Mouse (Mus musculus): ENCODE results near the gene Nfic.

Gene Nfic

DNA sequence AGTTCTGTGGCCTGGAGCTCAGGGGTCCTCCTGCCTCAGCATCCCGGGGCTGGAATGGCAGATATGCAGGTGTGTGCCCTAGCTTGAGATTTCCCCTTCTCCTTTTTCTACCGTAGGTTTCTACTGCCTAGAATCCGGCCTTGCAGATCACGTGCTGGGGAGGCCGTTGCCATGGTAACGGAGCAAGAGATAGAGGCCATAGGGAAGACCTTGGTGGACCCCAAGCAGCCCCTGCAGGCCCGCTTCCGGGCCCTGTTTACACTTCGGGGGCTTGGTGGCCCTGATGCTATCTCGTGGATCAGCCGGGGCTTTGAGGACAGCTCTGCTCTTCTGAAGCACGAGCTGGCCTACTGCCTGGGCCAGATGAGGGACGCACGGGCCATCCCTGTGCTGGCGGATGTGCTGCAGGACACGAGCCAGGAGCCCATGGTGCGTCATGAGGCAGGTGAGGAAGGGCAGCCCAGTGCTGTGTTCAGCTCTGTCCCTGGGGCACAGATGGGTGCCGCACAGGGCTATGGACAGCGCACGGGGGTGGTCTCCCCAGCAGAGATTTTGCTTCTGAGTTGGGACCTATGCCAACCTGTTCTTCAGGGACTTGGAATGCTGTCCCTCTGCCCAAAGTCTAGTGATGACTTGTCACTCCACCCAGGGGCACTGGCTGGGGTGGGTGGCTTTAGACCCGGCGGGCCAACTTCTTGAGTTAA is 69.7 kb downstream of the Nfic start:
- no peak for DNase-seq (ENCODE audit: low read depth, low spot score)

DNA sequence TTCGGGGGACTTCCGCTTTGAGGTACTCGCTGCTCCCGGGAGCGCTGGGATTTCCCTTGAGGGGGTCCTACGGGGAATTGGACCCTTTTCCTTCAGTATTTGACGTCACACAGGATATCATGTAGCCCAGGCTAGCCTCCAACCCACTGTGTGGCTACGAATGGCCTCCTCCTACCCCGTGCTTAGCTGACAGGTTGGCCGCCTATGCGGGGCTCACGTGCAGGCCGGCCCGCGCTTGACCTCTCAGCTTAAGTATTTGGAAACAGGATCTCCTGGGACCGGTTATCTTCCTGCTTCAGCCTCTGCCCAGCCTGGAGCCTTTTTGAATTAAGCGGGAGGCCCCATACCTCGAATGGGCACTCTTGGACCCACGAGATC is 70.8 kb downstream of the Nfic start:
- DNase-seq (ENCODE audit: low read depth, low spot score) = no peak

DNA sequence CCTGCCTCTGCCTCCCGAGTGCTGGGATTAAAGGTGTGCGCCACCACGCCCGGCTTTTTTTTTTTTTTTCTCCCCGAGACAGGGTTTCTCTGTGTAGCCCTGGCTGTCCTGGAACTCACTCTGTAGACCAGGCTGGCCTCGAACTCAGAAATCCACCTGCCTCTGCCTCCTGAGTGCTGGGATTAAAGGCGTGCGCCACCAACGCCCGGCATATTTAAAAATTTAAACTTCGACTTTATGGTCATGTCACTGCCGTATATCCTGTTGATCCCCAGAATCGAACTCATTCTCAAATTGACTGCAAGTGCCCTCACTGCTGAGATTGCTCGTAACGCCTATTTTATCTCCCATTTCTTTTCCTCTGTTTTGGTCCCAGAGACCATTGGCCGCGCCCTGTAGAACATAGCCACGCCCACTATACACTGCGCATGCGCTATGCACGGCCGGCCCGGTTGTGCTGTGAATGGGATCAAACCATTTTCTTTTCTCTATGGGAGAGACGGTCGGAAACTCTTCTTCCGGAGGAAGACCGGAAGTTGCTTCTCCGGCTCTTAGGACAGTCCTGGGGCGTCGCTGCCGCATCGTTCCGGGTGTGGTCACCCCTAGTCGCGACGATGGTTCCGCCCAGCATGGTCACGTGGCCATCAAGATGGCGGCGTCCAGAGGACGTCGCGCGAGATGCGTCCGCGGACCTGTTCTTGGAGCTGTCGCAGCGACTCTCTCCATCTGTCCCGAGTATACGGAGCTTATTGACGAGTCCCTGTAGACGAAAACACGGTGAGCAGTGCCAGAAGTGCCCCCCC is 71.4 kb downstream of the Nfic start, which contains the start of the genes Dohh and Gm48551:
Gene Dohh, plus strand, starts transcription at position 627 of the 803 bp plus-strand sequence.
Gene Gm48551, plus strand, starts transcription at position 665 of the 803 bp plus-strand sequence.
- peak; percentile 96 for DNase-seq (ENCODE audit: low read depth, low spot score)

DNA sequence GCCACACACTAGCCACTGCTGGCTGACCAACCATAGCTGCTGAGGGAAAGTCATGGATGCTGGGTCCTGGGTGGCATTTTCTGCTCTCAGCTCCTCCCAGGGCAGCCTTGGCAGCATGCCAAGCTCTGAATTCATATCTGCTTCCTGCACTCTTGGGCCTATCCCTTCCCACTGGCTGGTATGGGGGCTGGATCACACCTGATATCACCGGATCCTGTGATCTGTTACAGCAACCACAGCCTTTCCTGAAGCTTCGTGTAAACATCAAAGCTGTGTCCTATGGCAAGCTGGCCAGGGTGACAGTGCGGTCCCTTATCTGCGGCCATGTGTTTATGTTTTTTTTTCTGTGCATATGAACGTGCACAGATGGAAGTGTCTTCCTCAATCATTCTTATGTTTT is 73.4 kb downstream of the Nfic start:
- DNase-seq (ENCODE audit: low read depth, low spot score) = no peak

DNA sequence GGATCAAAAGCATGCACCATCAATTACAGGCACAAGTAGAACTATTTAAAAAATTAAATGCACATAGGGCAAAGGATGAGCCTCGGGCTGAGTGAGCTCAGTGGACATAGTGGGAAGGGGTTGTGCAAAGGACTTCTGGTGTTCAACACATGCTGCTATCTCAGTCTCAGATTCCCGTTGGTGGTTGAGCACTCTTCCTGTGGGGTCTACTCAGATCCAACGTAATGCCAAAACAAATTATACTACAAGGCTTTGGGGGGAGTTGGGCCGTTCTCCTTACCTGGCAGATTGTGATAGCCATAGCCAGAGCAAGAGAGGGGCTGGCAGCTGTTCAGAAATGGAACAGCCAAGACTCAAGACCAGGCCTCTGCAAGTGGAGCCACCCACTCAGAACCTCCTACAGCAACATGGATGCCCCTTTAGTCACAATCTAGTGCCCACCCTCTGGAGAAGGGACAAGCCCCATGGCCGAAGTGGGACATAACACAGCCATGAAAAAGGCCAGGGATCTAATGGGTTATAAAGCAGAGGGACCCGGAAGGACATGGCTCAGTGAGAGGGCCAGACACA is 75.5 kb downstream of the Nfic start:
- no peak for DNase-seq (ENCODE audit: low read depth, low spot score)

DNA sequence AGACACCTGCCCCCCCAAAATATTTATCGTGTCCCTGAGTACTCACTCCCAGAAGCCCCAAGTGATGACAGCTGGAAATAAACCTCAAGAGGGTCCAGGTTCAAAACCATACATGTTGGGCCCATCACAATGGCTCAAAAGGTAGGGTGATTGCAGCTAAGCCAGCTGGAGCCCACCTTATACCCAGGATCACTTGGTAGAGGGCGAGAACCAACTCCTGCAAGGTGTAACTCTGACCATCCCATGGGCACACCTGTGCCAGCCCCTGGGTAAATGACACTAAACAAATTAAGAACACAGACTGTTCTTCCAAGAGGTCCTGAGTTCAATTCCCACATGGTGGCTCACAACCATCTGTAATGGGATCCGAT is 76.3 kb downstream of the Nfic start:
- no peak for DNase-seq (ENCODE audit: low read depth, low spot score)

DNA sequence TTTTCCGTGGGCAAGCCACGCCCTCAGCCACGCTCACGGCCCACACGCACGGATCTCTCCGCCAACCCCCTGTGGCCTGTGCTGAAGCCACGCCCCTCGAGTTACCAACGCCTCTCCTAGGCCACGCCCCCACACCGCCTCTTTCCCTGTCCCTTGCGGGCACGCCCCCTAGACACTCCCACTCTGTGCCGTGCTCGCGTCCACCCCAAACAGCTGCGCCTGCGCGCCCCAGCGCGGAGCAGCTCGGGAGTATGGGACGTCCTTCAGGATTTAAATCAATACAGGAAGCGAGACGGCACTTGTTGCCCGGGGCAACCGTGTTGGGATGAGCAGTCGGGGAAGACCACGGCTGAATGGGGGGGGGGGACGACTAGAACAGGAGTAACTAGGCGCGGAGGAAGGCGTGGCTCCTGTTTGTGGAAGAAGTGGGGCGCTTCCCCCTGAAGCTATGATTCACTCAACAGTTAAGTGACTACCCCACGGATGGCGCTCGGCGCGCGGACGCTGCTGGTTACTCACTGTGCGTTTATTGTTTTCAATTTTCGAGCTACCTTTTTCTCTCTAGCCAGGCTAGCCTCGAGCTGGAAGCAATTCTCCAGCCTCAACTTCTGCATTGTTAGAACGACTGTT is 76.8 kb downstream of the Nfic start:
- peak; percentile 99 for DNase-seq (ENCODE audit: low read depth, low spot score)

DNA sequence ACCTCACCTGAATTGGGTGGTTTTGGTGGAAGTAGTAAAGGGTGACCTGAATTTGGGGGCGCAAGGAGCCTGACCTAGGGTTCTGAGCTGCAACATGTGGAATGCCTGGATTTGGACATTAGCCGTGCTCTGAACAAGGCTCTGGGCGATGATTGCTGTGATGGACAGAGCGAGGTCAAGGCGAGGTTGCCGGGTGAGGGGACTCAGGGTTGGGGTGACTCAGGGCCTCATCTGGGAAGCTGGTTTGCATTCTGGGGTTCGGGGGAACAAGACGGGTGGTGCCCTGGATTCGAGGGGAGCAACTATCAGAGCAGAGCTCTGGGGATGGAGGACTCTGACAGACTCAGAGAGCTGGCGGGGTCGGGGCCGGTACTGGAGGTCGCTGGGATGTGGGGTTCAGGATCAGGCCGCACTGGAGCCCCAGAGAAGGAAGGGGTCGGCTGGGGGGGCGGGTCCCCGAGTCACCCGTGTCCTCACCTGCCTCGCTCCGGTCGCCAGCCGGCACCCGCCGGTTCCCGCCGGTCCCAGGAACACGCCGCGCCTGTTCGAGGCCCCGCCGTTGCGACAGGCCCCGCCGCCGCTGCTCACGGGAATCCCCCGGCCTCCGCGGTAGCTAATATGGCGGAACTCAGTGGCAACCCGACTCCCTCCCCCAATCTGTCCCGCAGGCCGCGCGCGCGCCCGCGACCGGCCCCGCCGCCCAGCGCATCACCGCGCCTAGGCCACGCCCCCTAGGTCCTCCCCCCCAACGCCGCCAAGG is 77.5 kb downstream of the Nfic start, which contains the start of gene Fzr1:
Gene Fzr1, minus strand, starts transcription at position 724 of the 760 bp plus-strand sequence.
- no peak for DNase-seq (ENCODE audit: low read depth, low spot score)

DNA sequence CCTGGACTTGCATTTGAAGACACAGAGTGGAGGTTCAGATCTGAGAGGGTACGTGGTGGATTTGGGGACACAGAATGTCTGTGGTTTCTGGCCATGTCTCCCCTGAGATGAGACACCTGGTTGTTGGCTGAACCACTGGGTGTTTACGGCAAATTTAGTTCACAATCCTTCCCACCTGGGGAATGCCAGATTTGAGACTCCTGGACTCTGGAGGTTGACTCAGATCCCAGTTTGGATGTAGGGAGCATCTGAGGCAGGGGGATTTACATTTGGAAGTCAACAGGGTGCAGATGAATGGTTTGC is 78.1 kb downstream of the Nfic start:
- DNase-seq (ENCODE audit: low read depth, low spot score) = no peak

DNA sequence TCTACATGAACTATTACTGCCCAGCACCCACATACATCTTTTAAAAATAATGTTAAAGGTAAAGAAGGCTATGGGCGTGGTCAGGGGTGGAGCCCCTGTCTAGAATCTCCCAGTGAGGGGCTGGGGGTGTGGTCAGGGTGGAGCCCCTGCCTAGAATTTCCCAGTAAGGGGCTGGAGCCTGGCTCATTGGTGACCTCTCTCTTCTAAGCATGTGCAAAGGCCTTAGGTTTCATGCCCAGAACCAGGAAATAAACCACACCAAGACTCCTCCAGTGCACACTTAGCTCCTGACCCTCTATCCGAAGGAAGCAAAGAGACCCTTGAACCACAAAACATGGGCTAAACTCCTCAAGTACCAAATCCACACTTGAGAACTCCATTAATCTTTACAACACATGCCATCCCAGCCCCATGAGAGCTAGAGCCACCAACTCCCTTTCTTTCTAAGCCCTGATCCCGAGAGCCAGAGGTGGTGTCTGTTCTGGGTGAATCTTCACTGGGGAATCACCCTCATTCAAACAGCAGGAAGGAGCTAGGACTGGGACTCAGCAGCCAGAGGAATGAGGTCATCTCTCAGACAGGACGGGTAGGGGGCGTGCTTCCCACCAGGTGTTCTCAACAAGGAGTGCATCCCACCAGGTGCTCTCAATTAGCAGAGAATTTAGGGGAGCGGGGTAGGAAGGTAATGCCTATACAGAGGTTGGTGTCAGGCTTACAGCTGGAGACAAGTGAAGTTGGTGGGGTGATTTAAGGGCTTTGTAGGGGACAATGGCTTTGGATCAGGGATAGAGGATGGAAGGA is 78.7 kb downstream of the Nfic start:
- no peak for DNase-seq (ENCODE audit: low read depth, low spot score)

DNA sequence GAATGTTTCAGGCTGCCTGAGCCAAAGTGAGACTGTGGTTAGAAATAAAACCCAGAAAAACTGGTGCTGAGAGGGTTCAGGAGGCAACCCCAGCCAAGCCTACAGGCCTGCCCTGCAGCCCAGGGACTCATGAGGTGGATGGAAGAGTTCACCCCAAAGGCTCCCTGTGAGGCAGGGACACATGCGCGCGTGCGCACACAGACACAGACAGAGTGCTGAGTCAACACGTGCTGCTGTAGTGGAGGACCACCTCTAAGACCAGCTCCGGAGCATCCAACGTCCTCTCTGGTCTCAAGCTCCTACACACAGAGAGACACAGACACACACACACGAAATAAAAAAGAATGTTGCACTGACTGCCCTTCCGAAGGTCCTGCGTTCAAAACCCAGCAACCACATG is 80.1 kb downstream of the Nfic start:
- DNase-seq (ENCODE audit: low read depth, low spot score) = no peak

DNA sequence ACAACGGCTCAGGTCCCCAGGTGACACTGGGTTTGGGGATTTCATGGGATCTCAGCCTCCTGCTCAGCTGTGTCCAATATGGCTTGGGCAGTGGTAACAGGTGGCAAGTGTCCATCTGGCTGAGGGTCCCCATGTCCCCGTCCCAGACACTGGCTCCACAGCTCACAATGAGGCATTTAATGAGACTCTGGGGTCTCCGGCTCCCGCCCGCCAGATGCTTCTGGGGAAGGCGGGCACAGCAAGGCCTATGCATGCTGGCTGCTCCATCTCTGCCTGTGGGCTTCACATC is 88.3 kb downstream of the Nfic start:
- no peak for DNase-seq (ENCODE audit: low read depth, low spot score)

DNA sequence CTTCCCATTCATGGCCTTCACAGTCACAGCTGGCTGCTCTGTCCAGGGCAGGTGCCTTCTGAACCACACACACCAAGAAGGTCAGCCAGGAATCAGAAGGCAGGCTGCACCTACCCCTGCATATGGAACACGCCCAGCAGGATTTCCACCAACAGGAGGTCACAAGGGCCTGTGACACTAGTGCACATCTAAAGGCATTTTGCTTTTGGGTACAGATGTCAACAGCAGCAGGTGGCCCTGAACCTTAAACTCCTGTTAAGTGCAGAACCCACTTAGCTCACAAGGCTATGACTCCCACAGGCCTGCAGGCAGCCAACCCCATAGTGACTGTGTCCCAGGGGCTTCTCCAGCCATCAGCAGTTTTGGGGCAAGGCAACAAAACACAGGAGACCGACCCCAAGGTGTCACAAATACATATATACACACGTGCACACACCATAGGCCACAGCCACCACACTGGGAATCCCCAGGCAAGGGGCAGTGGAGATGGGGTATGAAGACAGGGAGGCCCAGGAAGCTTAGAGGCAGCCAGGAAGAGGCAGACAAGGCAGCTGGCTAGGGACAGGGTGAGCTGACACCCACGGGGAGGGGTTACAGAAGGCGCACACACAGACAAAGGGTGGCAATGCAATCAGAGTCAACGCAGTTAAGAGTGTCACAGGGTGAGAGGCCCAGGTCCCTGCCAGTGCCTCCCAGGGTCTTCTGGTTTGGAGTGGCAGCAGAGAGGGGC is 88.8 kb downstream of the Nfic start:
- DNase-seq (ENCODE audit: low read depth, low spot score) = no peak

DNA sequence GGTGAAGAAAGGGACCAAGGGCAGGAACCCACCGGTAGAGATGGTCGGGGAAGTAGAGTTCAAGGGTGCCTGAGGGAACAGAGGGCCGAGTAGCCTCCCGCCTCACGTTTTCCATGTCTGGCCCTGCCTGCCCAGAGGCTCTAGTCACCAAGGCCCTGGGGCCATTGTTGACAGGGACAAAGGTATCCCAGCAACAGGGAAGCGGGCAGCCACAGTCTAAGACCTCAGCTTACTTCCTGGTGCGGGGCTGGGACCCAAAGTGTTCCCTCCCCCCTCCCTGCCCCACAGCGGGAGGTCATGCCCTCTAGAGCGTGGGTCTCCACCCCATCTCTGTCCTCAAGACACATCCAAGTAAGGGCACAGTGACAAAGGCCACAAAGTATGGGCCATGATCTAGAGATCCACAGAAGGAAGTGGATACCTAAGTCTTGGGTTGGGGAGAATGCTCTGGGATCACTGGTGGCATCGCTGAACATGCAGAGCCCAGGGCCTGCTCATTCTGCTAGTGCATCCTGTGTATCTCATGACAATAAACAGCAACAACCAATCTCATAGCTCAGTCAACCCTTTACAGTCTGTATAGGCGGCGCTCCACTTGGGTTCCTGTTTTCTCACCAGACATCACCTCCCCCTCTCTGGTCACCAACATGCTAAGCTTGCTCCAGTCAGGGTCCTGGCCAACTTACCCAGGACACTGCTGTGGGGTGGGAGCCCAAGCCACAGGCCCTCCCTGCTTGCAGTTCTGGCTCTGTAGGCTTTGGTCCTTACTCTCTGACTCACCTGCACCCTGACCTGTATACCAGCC is 89.6 kb downstream of the Nfic start, which contains the start of gene 4930404N11Rik:
Gene 4930404N11Rik, minus strand, starts transcription at position 145 of the 805 bp plus-strand sequence.
- no peak for DNase-seq (ENCODE audit: low read depth, low spot score)

DNA sequence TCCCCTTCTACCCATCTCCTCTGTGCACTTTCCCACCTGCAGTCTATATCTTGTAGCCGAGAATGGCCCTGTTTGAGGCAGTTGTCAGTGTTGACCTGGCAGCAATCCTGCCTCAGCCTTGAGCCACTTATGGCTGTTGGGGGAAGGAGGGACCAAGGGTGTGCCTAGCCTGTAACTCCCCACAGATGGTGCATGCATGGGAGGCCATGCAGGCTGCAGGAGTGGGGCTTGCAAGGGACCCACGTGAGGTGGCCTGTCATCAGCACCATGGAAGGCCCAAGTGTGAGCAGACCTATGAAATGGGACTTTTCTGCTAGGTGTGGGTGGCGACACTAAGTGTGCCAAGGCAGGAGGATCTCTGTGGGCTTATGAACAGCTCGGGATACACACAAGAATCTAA is 90.4 kb downstream of the Nfic start:
- DNase-seq (ENCODE audit: low read depth, low spot score) = no peak

DNA sequence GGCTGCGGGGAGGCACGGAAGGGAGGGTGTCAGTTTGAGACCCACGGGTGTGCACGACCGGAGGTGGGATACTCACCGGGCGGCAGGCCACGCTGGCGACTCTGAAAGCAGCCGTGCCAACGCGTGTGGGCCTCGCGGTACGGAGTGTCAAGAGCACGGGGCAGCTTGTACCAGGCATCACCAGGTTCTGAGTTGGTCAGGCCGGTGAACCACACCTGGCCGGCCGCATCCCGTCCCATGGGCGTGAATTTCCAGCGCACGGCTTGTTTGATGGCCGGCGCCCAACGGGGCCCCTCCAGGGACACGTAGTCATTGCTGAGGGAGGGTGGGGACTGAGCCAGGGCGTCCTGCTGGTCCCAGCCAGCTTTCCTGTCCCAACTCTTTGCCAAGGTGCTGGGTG is 90.8 kb downstream of the Nfic start:
- DNase-seq (ENCODE audit: low read depth, low spot score) = no peak

DNA sequence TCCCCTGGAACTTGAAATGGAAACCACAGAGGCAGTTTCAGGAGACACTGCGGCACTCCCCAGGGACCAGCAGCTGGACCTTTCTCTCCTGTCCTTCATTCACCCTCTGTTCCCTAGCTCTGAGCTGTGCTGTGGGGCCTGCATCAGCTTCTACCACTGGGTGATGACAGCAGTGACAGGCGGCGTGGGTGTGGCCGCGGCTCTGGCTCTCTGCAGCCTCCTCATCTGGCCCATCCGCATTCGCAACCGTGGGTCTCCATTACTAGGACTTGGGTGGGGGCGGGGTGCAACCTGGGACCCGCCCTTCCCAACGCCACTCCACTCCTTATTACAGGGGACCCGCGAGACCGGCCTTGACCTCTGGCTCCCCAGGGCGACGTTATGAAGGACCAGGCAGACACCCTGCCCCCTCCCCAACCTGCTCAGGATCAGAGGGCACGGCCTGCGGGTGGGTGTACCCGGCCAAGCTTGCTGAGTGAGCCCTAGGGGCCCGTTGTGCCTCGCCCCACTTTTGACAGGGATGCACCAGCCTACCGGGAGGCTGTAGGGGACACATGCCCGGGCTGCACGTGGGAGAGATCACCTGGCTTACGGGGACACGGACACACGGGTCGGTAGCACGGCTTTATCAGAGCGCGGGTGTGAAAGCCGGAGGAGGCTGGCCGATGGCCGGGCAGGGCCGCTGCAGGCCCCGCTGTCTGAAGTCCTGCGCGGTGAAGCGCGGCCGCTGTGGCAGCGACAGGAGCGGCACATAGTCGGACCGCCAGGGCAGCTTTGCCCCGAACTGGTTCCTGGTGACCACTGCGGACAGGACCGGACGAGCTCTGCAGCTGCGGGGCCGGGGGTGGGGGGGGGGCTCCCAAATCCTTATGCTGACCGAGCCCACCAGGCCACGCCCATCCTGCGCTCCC is 91.7 kb downstream of the Nfic start:
- no peak for DNase-seq (ENCODE audit: low read depth, low spot score)

DNA sequence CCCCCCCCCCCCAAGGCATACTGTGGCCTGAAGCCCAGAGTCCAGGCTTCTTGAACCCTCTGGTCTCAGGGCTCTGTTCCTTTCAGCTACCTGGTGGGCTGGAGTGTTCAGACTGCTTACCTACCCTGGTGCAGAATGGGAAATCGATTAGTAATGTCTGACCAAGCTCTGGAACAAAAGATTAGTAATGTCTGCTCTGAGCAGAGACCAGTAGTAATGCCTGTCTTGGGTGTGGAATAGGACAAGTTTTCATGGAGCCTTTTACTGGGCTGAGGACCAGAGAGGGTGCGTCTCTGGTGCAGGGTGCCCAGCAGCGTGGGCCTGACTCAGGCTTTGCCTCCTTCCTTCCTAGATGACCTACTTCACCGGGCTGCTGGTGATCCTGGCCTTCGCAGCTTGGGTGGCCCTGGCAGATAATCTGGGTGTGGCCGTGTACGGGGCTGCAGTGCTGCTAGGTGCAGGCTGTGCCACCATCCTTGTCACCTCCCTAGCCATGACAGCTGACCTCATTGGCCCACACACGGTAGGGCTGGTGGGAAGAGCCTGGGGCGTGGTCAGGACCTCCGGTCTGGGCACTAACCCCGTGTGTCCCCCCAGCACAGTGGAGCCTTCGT is 93.0 kb downstream of the Nfic start:
- no peak for DNase-seq (ENCODE audit: low read depth, low spot score)
